Mouse (Mus musculus): ENCODE measurements around the gene Kcnb1.

Kcnb1 gene

GRCm38 (mm10) chr2:167128699-167129607 lies 61.0 kb downstream of the Kcnb1 start:
- DNase-seq (ENCODE audit: low spot score in 2 of 2), result no peak

DNA sequence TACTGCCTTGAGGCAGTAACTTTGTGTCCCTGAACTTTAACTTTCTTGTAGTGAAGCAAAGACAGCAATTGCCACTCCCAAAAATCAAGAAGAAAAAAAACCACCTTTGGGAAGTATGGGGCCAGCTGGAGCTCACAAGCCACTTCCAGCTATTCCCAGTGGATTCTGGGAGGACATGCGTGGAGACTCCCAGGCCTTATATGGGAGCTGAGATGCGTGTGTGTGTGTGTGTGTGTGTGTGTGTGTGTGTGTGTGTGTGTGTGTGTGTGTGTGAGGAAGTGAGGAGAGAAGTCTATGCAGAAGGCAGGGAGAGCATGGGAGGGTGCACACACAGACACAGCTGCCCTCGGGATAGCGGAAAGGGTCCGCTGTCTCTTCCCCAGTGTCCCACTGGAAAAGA lies 62.6 kb downstream of the Kcnb1 start:
- no peak for DNase-seq (ENCODE audit: low spot score in 2 of 2)

DNA sequence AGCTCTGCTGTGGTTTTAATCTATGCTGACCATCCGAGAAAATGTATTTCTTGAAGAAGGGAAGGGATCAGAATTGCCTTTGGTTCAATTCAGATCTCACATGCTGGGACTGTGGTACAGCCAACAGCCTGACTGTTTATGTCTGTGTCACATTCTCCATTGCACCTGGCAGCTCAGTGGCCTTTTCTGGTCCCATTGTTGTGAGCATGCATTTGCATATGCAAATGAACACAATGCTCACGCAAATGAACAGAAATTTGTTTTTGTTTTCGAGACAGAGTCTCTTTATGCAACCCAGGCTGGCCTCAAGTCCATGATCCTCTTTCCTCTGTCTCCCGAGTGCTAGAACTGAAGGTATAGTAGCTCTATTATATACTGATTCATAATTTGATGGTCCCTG lies 64.2 kb downstream of the Kcnb1 start:
- no peak for DNase-seq (ENCODE audit: low spot score in 2 of 2)

- peak; percentile 52 to 63 for DNase-seq (ENCODE audit: low spot score in 2 of 2)
Observed at GRCm38 (mm10) chr2:167123936-167124335, 66.0 kb downstream of the Kcnb1 start.

GRCm38 (mm10) chr2:167122737-167123136 lies 67.2 kb downstream of the Kcnb1 start:
- no peak for DNase-seq (ENCODE audit: low spot score in 2 of 2)

DNA sequence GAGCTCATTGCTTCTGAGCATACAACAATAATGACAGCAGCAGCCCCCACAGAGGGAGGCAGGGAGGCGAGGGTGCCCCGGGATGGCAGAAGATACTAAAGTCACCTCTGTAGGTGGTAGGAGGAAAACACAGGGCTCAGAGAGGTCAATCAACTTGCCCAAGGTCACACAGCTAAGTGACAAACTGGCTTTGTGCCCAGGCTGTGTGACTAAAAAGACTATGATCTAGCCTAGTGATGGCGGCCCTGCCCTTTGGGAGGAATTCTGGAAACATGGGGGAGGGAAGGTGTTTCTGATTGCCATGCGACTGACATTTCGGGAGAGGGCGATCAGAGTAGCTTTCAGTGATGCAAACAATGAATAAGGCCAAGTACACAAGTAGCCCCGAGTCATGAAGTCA lies 68.0 kb downstream of the Kcnb1 start:
- DNase-seq (ENCODE audit: low spot score in 2 of 2), result no peak

- DNase-seq (ENCODE audit: low spot score in 2 of 2), result no peak
Observed at GRCm38 (mm10) chr2:167121228-167121627, 68.7 kb downstream of the Kcnb1 start.

- no peak for DNase-seq (ENCODE audit: low spot score in 2 of 2)
Observed at GRCm38 (mm10) chr2:167120186-167120830, 69.6 kb downstream of the Kcnb1 start.

- DNase-seq (ENCODE audit: low spot score in 2 of 2), result no peak
Observed at GRCm38 (mm10) chr2:167118046-167118445, 71.9 kb downstream of the Kcnb1 start.

GRCm38 (mm10) chr2:167112737-167113136 lies 77.2 kb downstream of the Kcnb1 start:
- peak; percentile 42 to 85 for DNase-seq (ENCODE audit: low spot score in 2 of 2)

DNA sequence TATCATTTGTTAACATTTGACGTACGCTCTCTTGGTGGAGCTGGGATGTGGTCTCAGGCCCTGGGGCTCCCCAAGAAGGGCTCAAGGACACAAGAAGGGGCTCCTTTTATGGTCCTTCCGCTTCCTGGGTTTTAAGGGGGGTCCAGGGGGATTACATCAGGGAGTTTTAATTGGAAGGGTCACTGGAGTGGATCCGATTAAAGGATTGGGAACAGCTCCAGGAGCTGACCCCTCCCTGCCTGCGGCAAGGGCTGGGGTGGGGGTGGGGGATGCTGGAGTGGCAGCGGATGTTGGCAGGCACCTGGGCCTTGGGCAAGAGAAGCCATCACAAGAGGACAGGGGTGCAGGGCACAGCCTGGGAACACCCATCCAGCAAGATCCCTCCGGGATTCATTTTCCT lies 77.7 kb downstream of the Kcnb1 start:
- DNase-seq (ENCODE audit: low spot score in 2 of 2), result no peak

DNA sequence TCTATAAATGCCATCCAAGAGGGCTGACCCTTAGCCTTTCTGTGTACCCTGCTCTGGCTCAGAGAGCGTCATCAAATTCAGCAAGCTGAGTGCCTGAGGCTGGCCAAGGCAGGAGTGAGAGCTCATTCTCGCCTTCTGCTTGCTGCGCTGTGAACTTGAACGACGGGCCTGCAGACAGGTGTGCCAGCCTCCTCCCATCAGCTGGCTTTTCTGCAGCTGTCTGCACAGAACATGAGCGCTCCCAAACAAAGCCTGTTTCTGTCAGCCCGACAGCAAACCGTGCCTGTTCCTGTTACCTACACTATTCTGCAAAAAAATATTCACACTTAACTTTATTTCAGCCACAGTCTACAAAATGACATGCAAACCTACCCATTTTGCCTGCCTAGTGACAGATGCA lies 80.4 kb downstream of the Kcnb1 start:
- no peak for DNase-seq (ENCODE audit: low spot score in 2 of 2)

DNA sequence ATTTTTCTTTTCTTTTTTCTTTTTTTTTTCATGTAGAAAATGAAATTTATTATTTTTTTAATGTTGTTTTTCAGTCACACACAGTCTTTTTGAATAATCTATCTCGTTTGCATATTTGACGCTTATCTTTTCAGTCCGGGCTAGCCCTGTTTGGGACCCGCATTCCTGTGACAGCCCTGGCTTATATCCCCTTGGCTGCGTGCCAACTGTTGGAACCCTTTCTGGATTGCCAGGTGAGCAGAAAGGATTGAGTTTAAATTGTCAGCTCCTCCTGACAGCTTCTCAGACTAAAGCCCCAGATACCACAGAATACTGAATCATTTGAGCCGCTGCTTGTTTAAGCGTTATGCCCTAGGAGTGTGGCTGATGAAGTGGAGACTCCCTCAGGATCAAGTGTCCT lies 86.4 kb downstream of the Kcnb1 start:
- DNase-seq (ENCODE audit: low spot score in 2 of 2), result no peak

DNA sequence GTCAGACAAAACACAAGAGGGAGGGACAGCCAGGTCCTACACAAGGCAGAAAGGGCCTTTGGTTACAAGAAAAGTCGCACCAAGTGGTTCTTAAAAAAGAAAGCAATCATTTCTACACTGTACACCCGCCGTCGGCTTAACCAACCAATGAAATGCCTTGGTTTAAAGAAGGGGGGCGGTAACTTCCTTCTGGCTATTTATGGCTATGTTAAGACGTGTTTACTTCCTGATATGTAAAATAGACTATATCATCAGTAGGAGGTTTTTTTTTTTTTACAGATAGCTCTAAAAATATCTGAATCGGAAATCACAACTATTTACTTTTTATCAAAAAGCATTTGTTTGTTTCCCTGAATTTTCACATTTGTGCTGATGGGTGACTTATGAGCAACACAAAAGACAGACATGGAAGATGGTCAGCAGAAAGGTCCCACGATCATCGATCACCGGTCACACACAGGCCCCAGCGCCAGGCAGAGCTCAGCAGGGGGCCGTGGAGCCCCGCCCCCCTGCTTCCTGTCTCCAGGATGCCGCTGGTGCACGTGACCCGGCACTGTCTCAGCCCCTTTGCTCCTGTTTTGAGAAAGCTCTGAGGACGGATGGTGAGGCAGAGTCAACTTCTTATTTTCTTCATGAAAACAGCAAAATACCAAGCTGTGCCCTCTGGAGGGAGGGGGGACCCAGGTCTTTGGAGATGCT lies 88.1 kb downstream of the Kcnb1 start:
- DNase-seq (ENCODE audit: low spot score in 2 of 2), result no peak

DNA sequence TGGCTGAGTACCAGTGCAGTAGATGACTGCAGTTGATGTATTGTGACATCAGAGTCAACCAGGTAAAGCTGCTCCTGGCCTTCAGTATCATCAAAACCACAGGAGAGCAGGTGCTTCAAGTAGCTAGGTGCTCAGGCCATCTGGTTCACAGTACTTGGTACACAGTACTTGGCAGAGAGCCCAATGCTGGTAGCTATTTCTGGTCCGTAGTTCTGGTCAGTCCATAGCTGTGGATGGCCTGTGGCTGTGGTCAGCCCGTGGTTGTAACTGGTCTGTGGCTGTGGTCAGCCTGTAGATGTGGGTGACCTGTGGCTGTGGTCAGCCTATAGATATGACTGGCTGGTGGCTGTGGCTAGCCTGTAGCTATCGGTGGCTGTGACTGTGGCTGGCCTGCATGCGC lies 95.3 kb downstream of the Kcnb1 start:
- DNase-seq (ENCODE audit: low spot score in 2 of 2), result no peak

DNA sequence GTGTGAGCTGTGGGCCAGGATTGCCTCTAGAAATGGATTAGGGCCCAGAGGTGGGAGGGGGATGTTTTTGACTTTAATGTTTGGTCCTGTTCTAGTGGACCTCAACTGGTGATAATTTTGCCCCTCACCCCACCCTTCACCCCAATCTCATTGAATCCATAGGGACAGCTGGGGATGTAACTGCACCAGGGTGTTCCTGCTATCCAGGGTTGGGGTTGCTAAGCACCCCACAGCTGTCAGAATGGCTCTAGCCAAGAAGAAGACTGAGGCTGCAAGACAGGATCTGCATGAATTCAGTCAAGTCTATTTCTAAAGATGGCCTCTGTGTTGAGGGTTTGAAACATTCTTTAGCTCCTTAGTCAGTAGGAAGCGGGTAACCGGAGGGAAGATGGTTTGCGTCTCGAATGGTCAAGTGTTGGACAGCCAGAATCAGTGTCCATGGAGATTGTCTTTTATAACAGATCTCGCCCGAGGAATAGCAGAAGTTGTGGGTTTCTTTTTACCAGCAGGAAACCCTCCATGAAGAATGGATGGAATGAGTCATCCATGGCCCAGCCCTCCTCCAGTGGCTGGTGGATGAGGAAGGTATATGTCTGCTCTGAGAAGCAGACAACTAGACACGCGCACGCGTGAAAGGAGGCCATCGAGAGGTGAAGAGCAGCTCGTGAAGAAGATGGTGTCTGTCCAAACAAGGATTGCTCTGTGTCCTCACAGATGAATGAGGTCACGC lies 96.6 kb downstream of the Kcnb1 start:
- no peak for DNase-seq (ENCODE audit: low spot score in 2 of 2)

- DNase-seq (ENCODE audit: low spot score in 2 of 2), result no peak
Observed at GRCm38 (mm10) chr2:167090271-167090670, 99.7 kb downstream of the Kcnb1 start.

DNA sequence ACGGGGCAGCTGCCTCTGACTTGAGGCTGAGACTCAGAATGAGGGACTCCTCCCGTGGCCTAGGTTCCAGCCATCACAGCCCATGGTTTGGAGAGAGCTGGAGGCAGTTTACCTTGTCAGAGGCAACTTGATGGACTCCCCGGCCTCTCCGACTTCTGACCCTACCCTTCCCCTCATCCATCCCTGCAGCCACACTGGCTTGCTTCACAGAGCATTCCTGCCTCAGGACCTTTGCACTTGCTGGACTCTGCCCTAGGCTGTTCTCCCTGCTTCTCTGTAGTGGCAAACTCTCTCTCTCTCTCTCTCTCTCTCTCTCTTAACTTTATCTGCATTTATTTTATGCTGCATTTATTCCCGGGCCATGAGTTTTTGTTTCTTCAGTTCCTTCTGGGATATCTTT lies 103.1 kb downstream of the Kcnb1 start:
- no peak for DNase-seq (ENCODE audit: low spot score in 2 of 2)

GRCm38 (mm10) chr2:167086092-167086491 lies 103.9 kb downstream of the Kcnb1 start:
- DNase-seq (ENCODE audit: low spot score in 2 of 2), result no peak

GRCm38 (mm10) chr2:167081639-167082038 lies 108.3 kb downstream of the Kcnb1 start:
- no peak for DNase-seq (ENCODE audit: low spot score in 2 of 2)

GRCm38 (mm10) chr2:167081135-167081534 lies 108.8 kb downstream of the Kcnb1 start:
- DNase-seq (ENCODE audit: low spot score in 2 of 2), result no peak

DNA sequence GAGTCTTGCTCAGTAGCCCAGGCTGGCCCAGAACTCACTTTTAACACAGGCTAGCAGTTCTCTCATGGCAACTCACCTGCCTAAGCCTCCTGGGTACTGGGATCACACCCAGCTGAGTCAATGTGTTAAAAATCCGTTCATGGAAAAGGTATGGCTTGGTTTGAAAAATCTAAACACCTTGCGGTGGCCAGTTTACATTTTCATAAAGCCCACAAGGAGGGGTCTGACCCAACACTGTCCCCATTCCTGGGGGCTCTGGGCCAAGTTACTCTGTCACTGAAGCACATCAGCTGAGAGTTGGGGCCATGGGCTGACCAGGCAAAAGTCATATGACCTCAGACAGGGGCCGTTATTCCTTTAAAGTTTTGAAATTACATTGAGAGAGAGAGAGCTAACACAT lies 109.6 kb downstream of the Kcnb1 start:
- DNase-seq (ENCODE audit: low spot score in 2 of 2), result no peak
